ENCODE assay signal across 9 mouse cellular contexts in genomic region chr7:82785970-82786647, GRCm38 (mm10).
DNase-seq lines count a peak whose midpoint lies in the region; ATAC-seq lines count a peak whose summit lies in the region.
"Had no signal": no experiment of that assay in that cellular context is flagged by ENCODE, and none has a peak within 500 bp of the region (broad histone marks: within the 10 kb centered on the region; RNA-seq: fewer than 3 reads in every experiment).

No protein-coding gene starts in this region.

- H3K9ac ChIP-seq in hindbrain, embryonic 13.5 days = no peak overlapping the region
- H3K9ac ChIP-seq in hindbrain, embryonic 11.5 days (ENCODE audit: low read depth, low read length) = no peak overlapping the region

- H3K4me3 ChIP-seq in hindbrain, embryonic 13.5 days = no peak overlapping the region
- H3K4me3 ChIP-seq in hindbrain, embryonic 11.5 days (ENCODE audit: low read depth, low read length) = no peak overlapping the region
- H3K4me3 ChIP-seq: erythroblast, embryonic 14.5 days had no signal

- H3K36me3 ChIP-seq in hindbrain, embryonic 13.5 days = no peaks in the 10 kb centered on the region
- H3K36me3 ChIP-seq in hindbrain, embryonic 11.5 days (ENCODE audit: control insufficient read depth, insufficient read depth, low read length) = no peaks in the 10 kb centered on the region

- DNase-seq in hindbrain, embryonic 11.5 days (ENCODE audit: low spot score) = no peak
- DNase-seq in NIH3T3 (ENCODE audit: low read depth) = peak; percentile 12
- DNase-seq in fat pad, adult 2 months (ENCODE audit: extremely low read depth, low read depth, low spot score) = peak; percentile 82
- peak; percentile 31 to 35 for DNase-seq in layer of hippocampus, postnatal 10 days (ENCODE audit: low spot score in 2 of 2)
- no peak for DNase-seq in kidney, postnatal 14 days
- DNase-seq in T-cell, adult 2 months (ENCODE audit: low spot score) = no peak

- WGBS in hindbrain, embryonic 13.5 days = 70% methylated on average over 2 of the region's 2 CpGs
- 90% methylated on average over 2 of the region's 2 CpGs for WGBS in hindbrain, embryonic 11.5 days

- H3K27ac ChIP-seq in hindbrain, embryonic 13.5 days = no peak overlapping the region
- H3K27ac ChIP-seq in hindbrain, embryonic 11.5 days (ENCODE audit: low read depth, low read length) = no peak overlapping the region

- no peaks in the 10 kb centered on the region for H3K9me3 ChIP-seq in hindbrain, embryonic 13.5 days
- no peaks in the 10 kb centered on the region for H3K9me3 ChIP-seq in hindbrain, embryonic 11.5 days (ENCODE audit: control insufficient read depth, low read length)

- ATAC-seq in hindbrain, embryonic 13.5 days (ENCODE audit: low FRiP score) = peak; percentile 78
- ATAC-seq in hindbrain, embryonic 11.5 days (ENCODE audit: low FRiP score) = no peak
- no peak for ATAC-seq in megakaryocyte, adult 5-6 weeks (ENCODE audit: poor library complexity, severe bottlenecking)

- 0 out of 2 replicates have a peak, but pooled peaks cover 3% of the 10 kb centered on the region for H3K4me1 ChIP-seq in hindbrain, embryonic 13.5 days (replicated peaks)
- no peaks in the 10 kb centered on the region for H3K4me1 ChIP-seq in hindbrain, embryonic 11.5 days (replicated peaks; ENCODE audit: control insufficient read depth, insufficient read depth, low read length)

- no peak overlapping the region for H3K4me2 ChIP-seq in hindbrain, embryonic 13.5 days
- H3K4me2 ChIP-seq in hindbrain, embryonic 11.5 days (replicated peaks; ENCODE audit: low read depth, low read length) = no peak overlapping the region

- H3K27me3 ChIP-seq in hindbrain, embryonic 13.5 days = no peaks in the 10 kb centered on the region
- H3K27me3 ChIP-seq in hindbrain, embryonic 11.5 days (ENCODE audit: control insufficient read depth, insufficient read depth, low read length) = no peaks in the 10 kb centered on the region

Comparison
In these comparisons a context has a peak if more than half of its experiments do, and no peak if none do; other contexts are left out.
1. DNase-seq: peak in NIH3T3 (single experiment), fat pad, adult 2 months (single experiment) and layer of hippocampus, postnatal 10 days (2 of 2); none in hindbrain, embryonic 11.5 days (single experiment), kidney, postnatal 14 days (single experiment) and T-cell, adult 2 months (single experiment).